Mouse (Mus musculus): ENCODE results near the gene Tnf. TPM values are rescaled to one million over a fixed set of nuclear protein-coding genes. Genes with fewer than 3 reads are reported as not detected.

The Tnf gene
- polyA plus RNA-seq, 1 experiment: 0.05 TPM

- peaks cover 10% of the 10 kb centered on the region for H3K36me3 ChIP-seq (ENCODE audit: control insufficient read depth, insufficient read depth)
- H3K79me2 ChIP-seq (ENCODE audit: control insufficient read depth, insufficient read depth): no peaks in the 10 kb centered on the region
- no peak overlapping the region for H3ac ChIP-seq (ENCODE audit: control insufficient read depth, insufficient read length)
- no peak overlapping the region for H3K4me3 ChIP-seq
- H3K27me3 ChIP-seq (ENCODE audit: control insufficient read depth, insufficient read depth, insufficient read length): no peaks in the 10 kb centered on the region
- no peak overlapping the region for H3K4me2 ChIP-seq (ENCODE audit: low read depth)
- TF ChIP-seq TCF12 (IDR thresholded peaks at IDR 0.05; ENCODE audit: insufficient read depth, poor library complexity, severe bottlenecking) (no peak), MAX (IDR thresholded peaks at IDR 0.05; ENCODE audit: low read depth) (no peak), POLR2A (IDR thresholded peaks at IDR 0.05; ENCODE audit: insufficient read length, low read depth) (no peak), MYOD1 (IDR thresholded peaks at IDR 0.05; ENCODE audit: control insufficient read depth in 1 of 3, insufficient read length in 2 of 3, low read depth in 2 of 3) (no peak), REST (IDR thresholded peaks at IDR 0.05; ENCODE audit: insufficient read depth, insufficient read length) (no peak), SRF (IDR thresholded peaks at IDR 0.05; ENCODE audit: control insufficient read depth, insufficient read length, low read depth) (no peak), TCF3 (IDR thresholded peaks at IDR 0.05; ENCODE audit: insufficient read length, low read depth) (no peak), E2F4 (IDR thresholded peaks at IDR 0.05; ENCODE audit: insufficient read depth) (no peak), CEBPB (IDR thresholded peaks at IDR 0.05; ENCODE audit: insufficient read depth, poor library complexity, severe bottlenecking) (no peak), USF1 (IDR thresholded peaks at IDR 0.05; ENCODE audit: low read depth) (no peak), POLR2AphosphoS2 (IDR thresholded peaks at IDR 0.05; ENCODE audit: insufficient read length, low read depth) (no peak), MYOG (IDR thresholded peaks at IDR 0.05; ENCODE audit: control insufficient read depth in 1 of 3, insufficient read depth in 1 of 3, insufficient read length in 2 of 3, low read depth in 2 of 3) (no peak)
These were observed 23.6 kb upstream of the Tnf start for GRCm38 (mm10) chr17:35225456-35225855.

GRCm38 (mm10) chr17:35224641-35225040 lies 22.8 kb upstream of the Tnf start:
- TF ChIP-seq E2F4 (IDR thresholded peaks at IDR 0.05; ENCODE audit: insufficient read depth): no peak
- TF ChIP-seq CEBPB (IDR thresholded peaks at IDR 0.05; ENCODE audit: insufficient read depth, poor library complexity, severe bottlenecking): no peak
- TF ChIP-seq USF1 (IDR thresholded peaks at IDR 0.05; ENCODE audit: low read depth): no peak
- TF ChIP-seq MYOD1 (IDR thresholded peaks at IDR 0.05; ENCODE audit: control insufficient read depth in 1 of 3, insufficient read length in 2 of 3, low read depth in 2 of 3): no peak
- no peak for TF ChIP-seq REST (IDR thresholded peaks at IDR 0.05; ENCODE audit: insufficient read depth, insufficient read length)
- TF ChIP-seq MYOG (IDR thresholded peaks at IDR 0.05; ENCODE audit: control insufficient read depth in 1 of 3, insufficient read depth in 1 of 3, insufficient read length in 2 of 3, low read depth in 2 of 3): no peak
- no peak for TF ChIP-seq POLR2AphosphoS2 (IDR thresholded peaks at IDR 0.05; ENCODE audit: insufficient read length, low read depth)
- no peak for TF ChIP-seq TCF3 (IDR thresholded peaks at IDR 0.05; ENCODE audit: insufficient read length, low read depth)
- no peak for TF ChIP-seq TCF12 (IDR thresholded peaks at IDR 0.05; ENCODE audit: insufficient read depth, poor library complexity, severe bottlenecking)
- TF ChIP-seq MAX (IDR thresholded peaks at IDR 0.05; ENCODE audit: low read depth): no peak
- no peak for TF ChIP-seq SRF (IDR thresholded peaks at IDR 0.05; ENCODE audit: control insufficient read depth, insufficient read length, low read depth)
- no peak for TF ChIP-seq POLR2A (IDR thresholded peaks at IDR 0.05; ENCODE audit: insufficient read length, low read depth)
- no peak overlapping the region for H3ac ChIP-seq (ENCODE audit: control insufficient read depth, insufficient read length)
- no peak overlapping the region for H3K4me2 ChIP-seq (ENCODE audit: low read depth)
- no peaks in the 10 kb centered on the region for H3K79me2 ChIP-seq (ENCODE audit: control insufficient read depth, insufficient read depth)
- peaks cover 11% of the 10 kb centered on the region for H3K36me3 ChIP-seq (ENCODE audit: control insufficient read depth, insufficient read depth)
- no peak overlapping the region for H3K4me3 ChIP-seq
- no peaks in the 10 kb centered on the region for H3K27me3 ChIP-seq (ENCODE audit: control insufficient read depth, insufficient read depth, insufficient read length)

GRCm38 (mm10) chr17:35222299-35222698 lies 20.5 kb upstream of the Tnf start:
- Histone ChIP-seq H3ac (ENCODE audit: control insufficient read depth, insufficient read length) (no peak overlapping the region), H3K79me2 (ENCODE audit: control insufficient read depth, insufficient read depth) (no peaks in the 10 kb centered on the region), H3K4me3 (no peak overlapping the region), H3K4me2 (ENCODE audit: low read depth) (no peak overlapping the region), H3K36me3 (ENCODE audit: control insufficient read depth, insufficient read depth) (peaks cover 5% of the 10 kb centered on the region), H3K27me3 (ENCODE audit: control insufficient read depth, insufficient read depth, insufficient read length) (no peaks in the 10 kb centered on the region)
- no peak for TF ChIP-seq TCF12 (IDR thresholded peaks at IDR 0.05; ENCODE audit: insufficient read depth, poor library complexity, severe bottlenecking)
- no peak for TF ChIP-seq USF1 (IDR thresholded peaks at IDR 0.05; ENCODE audit: low read depth)
- no peak for TF ChIP-seq MAX (IDR thresholded peaks at IDR 0.05; ENCODE audit: low read depth)
- TF ChIP-seq CEBPB (IDR thresholded peaks at IDR 0.05; ENCODE audit: insufficient read depth, poor library complexity, severe bottlenecking): no peak
- no peak for TF ChIP-seq SRF (IDR thresholded peaks at IDR 0.05; ENCODE audit: control insufficient read depth, insufficient read length, low read depth)
- no peak for TF ChIP-seq MYOG (IDR thresholded peaks at IDR 0.05; ENCODE audit: control insufficient read depth in 1 of 3, insufficient read depth in 1 of 3, insufficient read length in 2 of 3, low read depth in 2 of 3)
- no peak for TF ChIP-seq E2F4 (IDR thresholded peaks at IDR 0.05; ENCODE audit: insufficient read depth)
- TF ChIP-seq POLR2AphosphoS2 (IDR thresholded peaks at IDR 0.05; ENCODE audit: insufficient read length, low read depth): no peak
- TF ChIP-seq REST (IDR thresholded peaks at IDR 0.05; ENCODE audit: insufficient read depth, insufficient read length): no peak
- no peak for TF ChIP-seq POLR2A (IDR thresholded peaks at IDR 0.05; ENCODE audit: insufficient read length, low read depth)
- no peak for TF ChIP-seq TCF3 (IDR thresholded peaks at IDR 0.05; ENCODE audit: insufficient read length, low read depth)
- TF ChIP-seq MYOD1 (IDR thresholded peaks at IDR 0.05; ENCODE audit: control insufficient read depth in 1 of 3, insufficient read length in 2 of 3, low read depth in 2 of 3): no peak

DNA sequence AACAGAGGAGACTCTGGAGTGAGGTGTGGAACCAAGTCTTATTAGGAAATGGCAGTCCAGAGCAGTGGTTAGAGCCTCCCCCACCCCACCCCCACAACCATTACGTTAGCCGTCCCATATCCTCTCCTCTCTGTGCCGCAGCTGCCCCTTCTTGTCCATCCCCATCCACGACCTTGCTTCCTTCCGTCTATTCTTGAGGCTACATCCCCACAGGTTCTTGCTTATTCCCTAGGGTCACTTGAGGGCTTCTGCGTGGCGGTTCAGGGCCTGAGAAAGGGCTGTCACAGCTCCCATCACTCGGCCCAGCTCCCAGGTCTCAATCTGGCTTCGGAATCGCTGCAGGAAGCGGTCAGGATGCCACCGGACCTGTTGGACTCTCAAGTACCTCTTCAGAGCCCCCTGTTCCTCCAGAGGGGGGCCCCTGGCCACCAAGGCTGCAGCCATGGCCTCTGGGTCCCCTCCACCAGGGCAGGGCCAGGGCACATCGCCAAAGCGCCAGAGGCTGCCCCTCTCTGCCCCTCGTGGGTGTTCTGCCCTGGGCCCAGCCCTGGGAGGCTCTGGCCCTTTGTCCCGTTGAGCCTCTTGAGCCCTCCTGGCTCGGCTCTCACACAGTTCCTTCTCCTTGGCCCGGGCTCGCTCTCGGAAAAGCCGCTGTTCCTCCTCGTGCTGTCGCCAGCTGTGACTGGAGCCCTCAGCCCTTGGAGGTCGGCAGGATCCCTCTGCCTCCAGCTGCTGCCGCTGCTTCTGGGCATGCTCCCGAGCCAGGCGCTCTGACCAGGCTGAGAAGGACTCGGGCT lies 18.5 kb upstream of the Tnf start, which contains the start of gene Gm16181:
TSS of gene Gm16181 (plus strand) at position 679 of the 797 bp plus-strand sequence.
- Histone ChIP-seq H3K79me2 (ENCODE audit: control insufficient read depth, insufficient read depth) (no peaks in the 10 kb centered on the region), H3K27me3 (ENCODE audit: control insufficient read depth, insufficient read depth, insufficient read length) (no peaks in the 10 kb centered on the region), H3K4me2 (ENCODE audit: low read depth) (no peak within 1 kb of the TSS), H3K36me3 (ENCODE audit: control insufficient read depth, insufficient read depth) (peaks cover 5% of the 10 kb centered on the region), H3K4me3 (no peak within 1 kb of the TSS), H3ac (ENCODE audit: control insufficient read depth, insufficient read length) (no peak within 1 kb of the TSS)
- TF ChIP-seq REST (IDR thresholded peaks at IDR 0.05; ENCODE audit: insufficient read depth, insufficient read length) (no peak), SRF (IDR thresholded peaks at IDR 0.05; ENCODE audit: control insufficient read depth, insufficient read length, low read depth) (no peak), USF1 (IDR thresholded peaks at IDR 0.05; ENCODE audit: low read depth) (no peak), TCF3 (IDR thresholded peaks at IDR 0.05; ENCODE audit: insufficient read length, low read depth) (no peak), TCF12 (IDR thresholded peaks at IDR 0.05; ENCODE audit: insufficient read depth, poor library complexity, severe bottlenecking) (no peak), MYOG (IDR thresholded peaks at IDR 0.05; ENCODE audit: control insufficient read depth in 1 of 3, insufficient read depth in 1 of 3, insufficient read length in 2 of 3, low read depth in 2 of 3) (no peak), POLR2AphosphoS2 (IDR thresholded peaks at IDR 0.05; ENCODE audit: insufficient read length, low read depth) (no peak), CEBPB (IDR thresholded peaks at IDR 0.05; ENCODE audit: insufficient read depth, poor library complexity, severe bottlenecking) (no peak), E2F4 (IDR thresholded peaks at IDR 0.05; ENCODE audit: insufficient read depth) (no peak), POLR2A (IDR thresholded peaks at IDR 0.05; ENCODE audit: insufficient read length, low read depth) (no peak)

Data from myocyte (in vitro differentiated cells).